Mouse (Mus musculus): Measurements from ENCODE around the gene Olfr984. TPM values are rescaled to one million over a fixed set of nuclear protein-coding genes. Genes with fewer than 3 reads are reported as not detected.

Olfr984 gene
- polyA plus RNA-seq, 1 experiment from 2014 or later: not detected

- H3K36me3 ChIP-seq (ENCODE audit: control insufficient read depth, insufficient read depth, low read length): no peaks in the 10 kb centered on the region
- no peak overlapping the region for H3K4me3 ChIP-seq (ENCODE audit: low read depth, low read length)
- no peak for ATAC-seq (replicated peaks; ENCODE audit: low FRiP score)
- H3K9ac ChIP-seq (ENCODE audit: low read length): no peak overlapping the region
- DNase-seq (ENCODE audit: low spot score): no peak
- H3K27ac ChIP-seq (ENCODE audit: low read depth, low read length): no peak overlapping the region
- no peak overlapping the region for H3K4me2 ChIP-seq (ENCODE audit: low read depth, low read length, severe bottlenecking)
- H3K4me1 ChIP-seq (replicated peaks; ENCODE audit: control insufficient read depth, insufficient read depth, low read length): no peaks in the 10 kb centered on the region
- H3K27me3 ChIP-seq (ENCODE audit: control insufficient read depth, insufficient read depth, low read length): no peaks in the 10 kb centered on the region
- H3K9me3 ChIP-seq (ENCODE audit: control insufficient read depth, low read length): no peaks in the 10 kb centered on the region
- WGBS: 84% methylated on average over 10 of the region's 10 CpGs
These were observed 2.8 kb upstream of the Olfr984 start for GRCm38 (mm10) chr9:40116645-40117286.

- Histone ChIP-seq H3K4me1 (replicated peaks; ENCODE audit: control insufficient read depth, insufficient read depth, low read length) (no peaks in the 10 kb centered on the region), H3K27me3 (ENCODE audit: control insufficient read depth, insufficient read depth, low read length) (no peaks in the 10 kb centered on the region), H3K9me3 (ENCODE audit: control insufficient read depth, low read length) (no peaks in the 10 kb centered on the region), H3K9ac (ENCODE audit: low read length) (no peak overlapping the region), H3K4me3 (ENCODE audit: low read depth, low read length) (no peak overlapping the region), H3K4me2 (ENCODE audit: low read depth, low read length, severe bottlenecking) (no peak overlapping the region), H3K36me3 (ENCODE audit: control insufficient read depth, insufficient read depth, low read length) (no peaks in the 10 kb centered on the region), H3K27ac (ENCODE audit: low read depth, low read length) (no peak overlapping the region)
- DNase-seq (ENCODE audit: low spot score) (no peak), ATAC-seq (replicated peaks; ENCODE audit: low FRiP score) (no peak)
- WGBS: 68% methylated on average over 3 of the region's 3 CpGs
These were observed 19.2 kb downstream of the Olfr984 start for GRCm38 (mm10) chr9:40094769-40095168.

- Histone ChIP-seq H3K4me3 (ENCODE audit: low read depth, low read length) (no peak within 1 kb of the TSS), H3K36me3 (ENCODE audit: control insufficient read depth, insufficient read depth, low read length) (no peaks in the 10 kb centered on the region), H3K4me2 (ENCODE audit: low read depth, low read length, severe bottlenecking) (no peak within 1 kb of the TSS), H3K27me3 (ENCODE audit: control insufficient read depth, insufficient read depth, low read length) (no peaks in the 10 kb centered on the region), H3K4me1 (replicated peaks; ENCODE audit: control insufficient read depth, insufficient read depth, low read length) (no peaks in the 10 kb centered on the region), H3K27ac (ENCODE audit: low read depth, low read length) (no peak within 1 kb of the TSS), H3K9ac (ENCODE audit: low read length) (no peak within 1 kb of the TSS), H3K9me3 (ENCODE audit: control insufficient read depth, low read length) (no peaks in the 10 kb centered on the region)
- no peak for ATAC-seq (replicated peaks; ENCODE audit: low FRiP score)
- 89% methylated on average over 2 of the region's 2 CpGs for WGBS
- DNase-seq (ENCODE audit: low spot score): no peak
These were observed 20.5 kb downstream of the Olfr984 start, which contains the start of gene Olfr983 for GRCm38 (mm10) chr9:40093495-40093894. TSS of gene Olfr983 (minus strand) at chr9:40093595.

DNA sequence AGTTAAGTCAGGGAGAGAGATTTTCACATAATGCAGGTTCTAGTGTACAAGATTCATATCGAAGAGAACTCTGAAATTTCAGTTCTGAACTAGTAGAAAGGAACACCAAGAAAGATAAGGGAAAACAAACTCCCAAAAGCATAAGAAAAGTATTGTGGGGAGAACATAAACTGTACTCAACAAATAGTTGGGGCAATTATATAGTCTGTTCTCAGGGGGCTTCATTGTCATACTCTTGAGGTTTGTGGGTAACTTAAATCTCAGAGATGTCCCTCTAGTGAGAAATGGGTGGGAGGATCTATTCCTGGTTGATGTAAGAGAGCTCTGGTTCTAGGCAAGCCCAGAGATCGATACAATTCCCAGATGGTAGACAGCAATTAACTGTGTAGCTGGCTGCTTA lies 40.5 kb downstream of the Olfr984 start, which contains the start of gene Olfr982:
Gene Olfr982 (plus strand): TSS at position 301 of the 400 bp plus-strand sequence.
- H3K9ac ChIP-seq (ENCODE audit: low read length): no peak within 1 kb of the TSS
- no peak for DNase-seq (ENCODE audit: low spot score)
- no peaks in the 10 kb centered on the region for H3K27me3 ChIP-seq (ENCODE audit: control insufficient read depth, insufficient read depth, low read length)
- whole genome bisulfite sequencing: 85% methylated on average over 2 of the region's 2 CpGs
- H3K4me1 ChIP-seq (replicated peaks; ENCODE audit: control insufficient read depth, insufficient read depth, low read length): no peaks in the 10 kb centered on the region
- no peak within 1 kb of the TSS for H3K4me2 ChIP-seq (ENCODE audit: low read depth, low read length, severe bottlenecking)
- no peak within 1 kb of the TSS for H3K4me3 ChIP-seq (ENCODE audit: low read depth, low read length)
- ATAC-seq (replicated peaks; ENCODE audit: low FRiP score): no peak
- H3K27ac ChIP-seq (ENCODE audit: low read depth, low read length): no peak within 1 kb of the TSS
- no peaks in the 10 kb centered on the region for H3K36me3 ChIP-seq (ENCODE audit: control insufficient read depth, insufficient read depth, low read length)
- no peaks in the 10 kb centered on the region for H3K9me3 ChIP-seq (ENCODE audit: control insufficient read depth, low read length)

DNA sequence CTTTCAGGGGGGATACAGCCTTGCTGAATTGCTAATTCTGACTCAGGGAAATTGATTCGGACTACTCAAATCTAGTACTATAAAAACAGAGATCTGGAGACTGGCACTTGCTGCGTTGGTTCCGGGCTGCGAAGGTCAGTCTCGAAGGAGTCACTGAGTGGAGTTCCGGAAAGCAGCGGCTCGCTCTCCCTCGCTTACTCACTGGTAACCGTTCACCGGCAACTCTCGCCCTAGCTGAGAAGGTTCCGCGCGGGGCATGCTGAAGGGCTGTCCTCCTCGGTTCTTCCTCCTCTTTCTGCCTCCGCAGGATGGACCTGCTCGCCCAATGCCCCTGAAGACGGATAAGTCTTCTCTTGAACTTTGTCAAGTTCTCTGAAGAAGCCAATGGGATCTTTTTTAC lies 63.9 kb downstream of the Olfr984 start:
- Histone ChIP-seq H3K27me3 (ENCODE audit: control insufficient read depth, insufficient read depth, low read length) (no peaks in the 10 kb centered on the region), H3K4me1 (replicated peaks; ENCODE audit: control insufficient read depth, insufficient read depth, low read length) (no peaks in the 10 kb centered on the region), H3K9me3 (ENCODE audit: control insufficient read depth, low read length) (no peaks in the 10 kb centered on the region), H3K4me3 (ENCODE audit: low read depth, low read length) (no peak overlapping the region), H3K9ac (ENCODE audit: low read length) (no peak overlapping the region), H3K4me2 (ENCODE audit: low read depth, low read length, severe bottlenecking) (no peak overlapping the region), H3K27ac (ENCODE audit: low read depth, low read length) (no peak overlapping the region), H3K36me3 (ENCODE audit: control insufficient read depth, insufficient read depth, low read length) (no peaks in the 10 kb centered on the region)
- WGBS: 94% methylated on average over 19 of the region's 19 CpGs
- DNase-seq (ENCODE audit: low spot score) (no peak), ATAC-seq (replicated peaks; ENCODE audit: low FRiP score) (no peak)

Other genes starting within 250 kb of the Olfr984 start
- gene Olfr972, start 247.8 kb downstream of the Olfr984 start, polyA plus RNA-seq (2014; fragmentation: Nextera tagmentation; extraction: Ambion mirVana): not detected in 2 replicates
- gene Olfr229, start 206.9 kb downstream of the Olfr984 start, polyA plus RNA-seq (2014; fragmentation: Nextera tagmentation; extraction: Ambion mirVana): not detected in 2 replicates
- gene Olfr974, start 176.7 kb downstream of the Olfr984 start, polyA plus RNA-seq (2014; fragmentation: Nextera tagmentation; extraction: Ambion mirVana): not detected in 2 replicates
- gene Olfr975, start 162.2 kb downstream of the Olfr984 start, polyA plus RNA-seq (2014; fragmentation: Nextera tagmentation; extraction: Ambion mirVana): not detected in 2 replicates
- not detected in 2 replicates for gene Olfr976, start 153.1 kb downstream of the Olfr984 start, polyA plus RNA-seq (2014; fragmentation: Nextera tagmentation; extraction: Ambion mirVana)
- gene Olfr978, start 122.1 kb downstream of the Olfr984 start, polyA plus RNA-seq (2014; fragmentation: Nextera tagmentation; extraction: Ambion mirVana): not detected in 2 replicates
- gene Olfr979, start 110.7 kb downstream of the Olfr984 start, polyA plus RNA-seq (2014; fragmentation: Nextera tagmentation; extraction: Ambion mirVana): not detected in 2 replicates
- not detected in 2 replicates for gene Olfr980, start 104.6 kb downstream of the Olfr984 start, polyA plus RNA-seq (2014; fragmentation: Nextera tagmentation; extraction: Ambion mirVana)
- gene Olfr981, start 92.7 kb downstream of the Olfr984 start, polyA plus RNA-seq (2014; fragmentation: Nextera tagmentation; extraction: Ambion mirVana): not detected in 2 replicates
- gene Olfr982, start 40.4 kb downstream of the Olfr984 start, polyA plus RNA-seq (2014; fragmentation: Nextera tagmentation; extraction: Ambion mirVana): not detected in 2 replicates
- gene Olfr983, start 20.6 kb downstream of the Olfr984 start, polyA plus RNA-seq (2014; fragmentation: Nextera tagmentation; extraction: Ambion mirVana): not detected in 2 replicates
- gene Olfr985, start 16.0 kb upstream of the Olfr984 start, polyA plus RNA-seq (2014; fragmentation: Nextera tagmentation; extraction: Ambion mirVana): not detected in 2 replicates
- gene Tmem225, start 33.9 kb upstream of the Olfr984 start, polyA plus RNA-seq (2014; fragmentation: Nextera tagmentation; extraction: Ambion mirVana): not detected in 2 replicates
- not detected in 2 replicates for gene Olfr986, start 66.7 kb upstream of the Olfr984 start, polyA plus RNA-seq (2014; fragmentation: Nextera tagmentation; extraction: Ambion mirVana)
- 8.1 and 9.0 TPM in 2 replicates for gene Zfp202, start 78.1 kb upstream of the Olfr984 start, polyA plus RNA-seq (2014; fragmentation: Nextera tagmentation; extraction: Ambion mirVana)
- 9.7 and 10.9 TPM in 2 replicates for gene Scn3b, start 155.0 kb upstream of the Olfr984 start, polyA plus RNA-seq (2014; fragmentation: Nextera tagmentation; extraction: Ambion mirVana)

All from forebrain, embryonic 11.5 days (tissue).